Mouse (Mus musculus): ENCODE data around the gene Arhgef12.

GRCm38 (mm10) chr9:43116134-43116996, 9.3 kb upstream of the Arhgef12 start, which contains the start of gene Tmem136:
- TF ChIP-seq CTCF (IDR thresholded peaks at IDR 0.05; ENCODE audit: control insufficient read depth, insufficient read depth, low read length): no peak
- no peak for TF ChIP-seq POLR2A (IDR thresholded peaks at IDR 0.05; ENCODE audit: borderline replicate concordance, control insufficient read depth, low read depth, low read length)

All from bone marrow, adult 2 months (tissue).